Mouse (Mus musculus): ENCODE results near the gene Ncstn. TPM values are rescaled to one million over a fixed set of nuclear protein-coding genes. Genes with fewer than 3 reads are reported as not detected.

Gene Ncstn
- total RNA-seq, 4 experiments from 2014 or later = 62.4 to 69.8 (median 64.3) TPM

DNA sequence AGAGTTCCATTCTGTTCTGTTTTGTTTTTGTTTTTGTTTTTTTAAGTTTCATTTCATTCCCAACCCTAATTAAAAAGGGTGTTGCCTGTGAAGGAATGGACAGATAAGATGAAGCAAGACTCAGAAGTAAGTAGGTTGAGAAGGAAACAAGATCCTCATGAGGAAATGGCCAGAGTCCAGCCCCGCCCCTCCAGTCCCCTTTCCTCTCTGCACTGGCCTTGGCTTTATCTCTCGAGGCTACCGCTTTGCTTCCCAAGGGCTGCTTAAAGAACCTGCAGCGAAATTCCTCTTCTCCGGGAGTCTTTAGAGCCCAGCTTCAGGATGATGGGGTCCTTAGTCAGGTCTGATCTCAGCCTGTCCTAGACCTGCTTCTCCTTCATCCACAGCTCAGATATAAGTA, 4.6 kb downstream of the Ncstn start:
- DNase-seq (ENCODE audit: low spot score in 2 of 2) = no peak

DNA sequence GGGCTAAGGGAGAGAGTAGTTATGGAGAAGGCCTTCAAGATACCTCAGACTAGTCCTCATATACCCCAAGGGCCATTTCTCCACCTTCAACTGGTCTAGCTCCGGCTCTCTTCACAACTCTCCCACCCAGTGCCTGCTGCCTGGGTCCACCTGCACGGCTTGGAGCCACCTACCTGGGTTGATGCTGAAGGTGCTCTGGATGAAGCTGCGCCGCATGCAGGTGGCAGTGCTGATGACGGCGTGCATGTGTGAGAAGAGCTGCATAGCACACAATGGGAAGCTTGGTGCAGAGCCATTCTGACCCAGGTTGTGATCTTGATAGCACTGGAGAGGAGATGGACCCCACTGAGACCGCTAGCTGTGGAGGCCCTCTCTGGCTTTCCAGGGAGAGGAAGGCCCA, 10.0 kb downstream of the Ncstn start:
- no peak for DNase-seq (ENCODE audit: low spot score in 2 of 2)

DNA sequence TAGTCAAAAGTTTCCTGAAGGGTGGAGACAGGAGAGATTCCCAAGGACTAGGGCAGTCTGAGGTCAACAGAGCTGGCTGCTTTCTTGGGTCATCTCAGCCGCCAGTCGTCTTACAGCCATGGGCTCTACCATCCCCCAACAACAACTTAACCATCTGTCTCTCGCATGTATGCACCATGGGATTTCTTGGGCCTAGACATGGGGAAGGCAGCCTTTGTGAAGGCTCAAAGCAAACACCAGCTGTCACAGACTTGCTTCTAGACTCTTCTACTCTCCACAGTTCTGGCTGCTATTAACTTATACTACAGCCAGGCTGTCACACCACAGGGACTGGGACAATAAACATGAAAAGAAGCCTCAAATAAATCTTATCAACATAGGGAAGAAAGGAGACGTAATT, 11.0 kb downstream of the Ncstn start:
- no peak for DNase-seq (ENCODE audit: low spot score in 2 of 2)

DNA sequence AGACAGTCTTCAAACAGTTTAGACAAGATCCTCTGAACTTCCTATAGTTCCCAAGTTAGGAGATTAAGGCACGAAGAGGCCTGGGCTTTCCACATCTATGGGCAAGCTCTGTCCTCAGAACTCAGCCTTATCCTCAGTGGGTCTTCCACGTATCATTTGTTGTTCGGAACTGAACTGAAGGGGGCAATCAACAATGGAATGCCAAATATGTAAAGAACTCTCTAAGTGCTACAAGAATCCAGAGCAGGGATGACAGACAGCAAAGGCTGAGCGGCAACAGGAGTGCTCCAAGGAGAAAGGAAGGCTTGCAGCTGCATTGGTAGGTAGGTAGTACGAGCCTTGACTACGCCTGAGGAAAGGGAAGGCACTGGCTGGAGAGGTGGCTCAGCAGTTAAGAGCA, 12.4 kb downstream of the Ncstn start:
- DNase-seq (ENCODE audit: low spot score in 2 of 2) = no peak

DNA sequence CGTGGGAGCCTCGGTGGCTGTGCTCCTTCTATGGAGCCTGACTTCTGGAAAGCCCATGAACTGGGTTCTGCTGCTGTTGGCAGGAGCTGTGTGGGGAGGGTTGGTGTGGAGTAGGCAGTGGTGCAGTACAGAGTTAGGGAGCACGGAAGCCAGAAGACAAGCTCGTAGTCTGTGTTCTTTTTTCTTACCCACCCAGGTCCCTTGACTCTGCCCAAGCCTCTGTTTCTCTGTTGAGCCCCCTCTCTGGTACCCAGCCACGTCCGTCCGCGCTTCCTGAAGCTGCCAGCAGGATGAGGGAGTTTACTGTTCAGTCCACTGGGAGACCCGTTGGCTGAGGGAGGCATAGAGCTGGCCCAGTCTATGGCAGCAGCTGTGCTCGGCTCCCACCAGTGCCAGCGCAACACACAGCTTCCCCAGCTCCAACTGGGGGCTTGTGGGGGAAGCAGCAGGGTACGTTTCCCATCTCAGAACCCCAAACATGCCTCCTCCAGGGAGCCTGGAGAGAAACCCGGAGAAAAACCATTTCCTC, 17.9 kb downstream of the Ncstn start:
- no peak for DNase-seq (ENCODE audit: low spot score in 2 of 2)

DNA sequence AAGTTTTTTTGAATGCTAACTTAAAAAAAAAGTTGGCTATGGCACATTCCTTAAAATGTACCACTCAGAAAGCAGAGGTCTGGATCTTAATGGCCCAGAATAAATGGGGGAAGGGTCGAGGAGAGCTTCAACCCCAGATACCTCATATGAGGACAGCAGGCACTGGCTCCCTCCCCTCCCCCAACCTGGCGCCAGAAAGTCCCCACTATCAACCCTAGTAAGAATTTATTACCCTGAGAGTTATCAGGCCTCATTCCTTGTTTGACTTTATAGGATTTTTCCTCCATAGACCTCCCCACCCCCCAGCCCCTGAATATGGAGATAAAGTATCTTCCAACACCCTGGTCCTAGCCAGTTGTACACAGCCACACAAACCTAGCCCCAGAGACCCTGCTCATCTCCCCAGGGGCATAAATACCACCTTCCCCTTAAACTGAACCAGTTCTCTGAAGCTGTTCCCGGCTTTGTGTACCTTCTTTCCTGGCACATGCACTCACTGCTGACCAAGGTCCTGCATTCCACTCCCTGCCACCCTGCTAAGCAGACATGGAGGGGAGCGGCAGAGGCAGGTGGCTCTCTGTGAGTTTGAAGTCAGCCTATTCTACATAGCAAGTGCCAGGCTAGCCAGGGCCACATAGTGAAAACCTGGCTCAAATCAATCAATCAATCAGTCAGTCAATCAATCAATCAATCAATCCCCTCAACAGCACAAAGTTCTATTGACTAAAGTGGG, 19.1 kb downstream of the Ncstn start:
- no peak for DNase-seq (ENCODE audit: low spot score in 2 of 2)

DNA sequence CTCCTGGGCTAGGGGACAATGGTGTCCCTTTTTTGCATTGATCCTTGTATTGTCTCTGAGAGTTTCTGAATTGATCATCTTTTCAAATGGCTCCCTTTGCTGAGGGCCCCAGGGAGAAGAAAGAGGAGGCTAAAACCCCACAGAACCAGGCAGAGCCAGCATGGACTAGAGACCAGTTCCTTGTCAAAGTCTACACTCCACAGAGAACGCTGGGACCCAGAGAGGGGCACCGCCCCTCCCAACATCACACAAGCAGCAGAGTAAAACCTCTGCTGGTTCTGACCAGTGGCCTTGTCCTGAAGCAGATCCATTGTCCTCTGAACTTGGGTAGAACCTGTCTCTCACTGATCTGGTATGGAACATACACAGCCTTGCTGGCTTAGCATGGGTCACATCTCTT, 20.5 kb downstream of the Ncstn start:
- no peak for DNase-seq (ENCODE audit: low spot score in 2 of 2)

DNA sequence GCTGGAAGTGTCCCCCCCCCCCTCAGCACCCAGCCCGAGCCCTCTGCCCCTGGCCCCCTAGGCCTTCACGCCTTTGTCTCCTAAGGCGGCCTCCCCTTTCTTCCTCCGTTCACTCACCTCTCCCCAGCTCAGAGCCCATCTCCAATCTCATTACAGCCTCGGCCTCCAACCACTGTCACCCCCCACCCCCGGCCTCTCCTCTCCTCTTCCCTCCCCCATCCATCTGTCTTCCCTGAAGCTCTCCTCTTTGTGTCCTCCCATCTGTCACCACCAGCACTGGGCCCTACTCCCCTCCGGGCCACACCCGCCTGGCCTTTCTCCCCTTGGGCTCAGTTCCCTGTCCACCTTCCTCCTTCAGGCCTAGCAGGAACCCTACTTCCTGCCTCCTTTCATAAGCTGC, 21.4 kb downstream of the Ncstn start:
- no peak for DNase-seq (ENCODE audit: low spot score in 2 of 2)

DNA sequence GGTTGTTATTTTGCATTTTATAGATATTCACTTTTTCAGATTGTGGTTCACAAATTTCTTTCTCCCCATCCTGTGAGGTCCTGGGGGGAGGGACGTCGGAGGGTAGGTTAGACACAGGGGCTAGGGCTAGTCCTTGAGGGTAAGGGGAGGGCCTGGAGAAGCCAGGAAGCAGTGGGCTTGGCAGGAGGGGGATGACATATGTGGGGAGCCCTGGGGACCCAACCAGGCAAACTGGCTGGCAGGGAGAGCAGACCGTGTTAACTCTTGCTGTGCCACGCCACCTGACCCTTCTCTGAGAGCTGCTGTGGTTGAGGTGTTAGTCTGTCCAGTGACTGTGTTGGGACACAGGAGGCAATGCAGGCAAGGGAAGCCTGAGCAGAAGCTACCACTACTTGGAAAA, 21.9 kb downstream of the Ncstn start:
- no peak for DNase-seq (ENCODE audit: low spot score in 2 of 2)

DNA sequence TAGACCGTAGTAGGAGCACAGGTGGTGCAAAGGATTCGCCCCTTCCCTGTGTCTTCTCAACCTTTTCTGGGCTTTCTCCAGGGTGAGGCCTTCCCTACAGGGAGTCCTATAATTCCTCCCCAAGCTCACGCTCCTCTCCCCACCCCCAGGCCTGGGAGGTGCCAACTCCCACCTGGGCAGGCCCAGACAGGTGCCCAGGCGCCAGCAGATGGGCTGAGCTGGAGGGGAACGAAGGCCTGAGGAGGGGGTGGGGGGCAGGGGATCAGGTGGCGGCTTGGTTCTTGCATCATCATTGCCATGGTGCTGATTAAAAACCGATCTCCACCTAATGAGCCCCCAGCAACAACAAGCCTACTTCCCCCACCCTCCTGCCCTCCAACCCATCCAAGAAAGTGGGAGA, 23.7 kb downstream of the Ncstn start:
- DNase-seq (ENCODE audit: low spot score in 2 of 2) = no peak

DNA sequence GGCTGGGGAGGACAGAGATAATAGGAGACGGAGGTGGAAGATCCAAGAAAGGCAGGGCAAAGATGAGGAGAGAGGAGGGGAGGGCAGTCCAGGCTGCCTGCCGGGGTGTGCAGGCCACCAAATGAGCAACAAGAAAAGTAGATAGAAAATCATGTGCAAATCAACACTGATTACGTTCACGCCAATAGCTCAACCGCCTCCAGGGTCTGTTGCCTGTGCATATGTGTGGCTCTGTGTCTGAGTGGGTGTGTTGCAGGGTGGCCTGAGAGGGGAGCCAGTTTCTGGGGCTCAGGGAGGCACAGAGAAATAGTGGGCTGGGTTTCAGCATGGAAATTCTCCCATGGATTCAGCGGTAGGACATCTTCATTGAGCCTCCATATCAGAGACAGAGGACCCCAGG, 24.3 kb downstream of the Ncstn start:
- no peak for DNase-seq (ENCODE audit: low spot score in 2 of 2)

DNA sequence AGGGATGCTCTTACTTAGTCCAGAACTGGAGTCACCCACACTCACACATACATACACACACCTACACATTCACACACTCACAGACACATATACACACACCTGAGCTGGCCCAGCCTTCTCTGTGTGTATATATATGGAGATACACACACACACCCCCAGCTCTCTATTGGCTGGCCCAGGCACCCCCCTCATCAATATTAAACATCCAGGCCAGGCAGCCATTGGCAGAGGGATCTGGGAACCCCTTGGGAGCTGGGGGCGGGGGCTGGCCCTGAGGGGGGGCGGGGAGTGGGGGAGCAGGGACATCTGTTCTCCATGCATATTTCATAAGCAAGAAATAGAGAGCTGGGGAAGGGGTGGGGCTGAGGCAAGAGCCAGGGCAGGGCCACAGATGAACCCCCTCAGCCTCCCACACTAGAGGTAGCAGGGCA, 25.1 kb downstream of the Ncstn start, which contains the start of gene Nhlh1:
TSS of gene Nhlh1 (minus strand) at position 83 of the 431 bp plus-strand sequence.
- peak in 1 of 2 experiments; percentile 60 for DNase-seq (ENCODE audit: low spot score in 2 of 2)

DNA sequence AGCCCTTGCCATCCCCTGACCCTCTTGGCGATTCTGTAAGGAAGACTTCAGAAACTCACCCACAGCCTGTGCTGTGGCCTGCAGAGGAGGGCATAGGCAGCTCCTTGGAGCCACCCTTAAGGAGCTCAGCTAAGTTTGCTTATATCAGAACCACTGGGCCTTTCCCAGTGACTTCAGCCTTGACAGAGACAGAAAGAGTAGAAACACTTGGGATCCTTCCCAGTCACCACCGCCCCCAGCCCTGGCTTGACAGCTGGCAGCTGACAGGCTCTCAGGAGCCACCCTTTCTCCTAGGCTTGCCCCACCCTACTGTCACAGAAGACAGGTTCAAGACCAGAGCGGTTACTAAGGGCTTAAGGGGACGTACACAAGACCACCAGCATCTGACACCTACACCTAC, 26.3 kb downstream of the Ncstn start:
- no peak for DNase-seq (ENCODE audit: low spot score in 2 of 2)

DNA sequence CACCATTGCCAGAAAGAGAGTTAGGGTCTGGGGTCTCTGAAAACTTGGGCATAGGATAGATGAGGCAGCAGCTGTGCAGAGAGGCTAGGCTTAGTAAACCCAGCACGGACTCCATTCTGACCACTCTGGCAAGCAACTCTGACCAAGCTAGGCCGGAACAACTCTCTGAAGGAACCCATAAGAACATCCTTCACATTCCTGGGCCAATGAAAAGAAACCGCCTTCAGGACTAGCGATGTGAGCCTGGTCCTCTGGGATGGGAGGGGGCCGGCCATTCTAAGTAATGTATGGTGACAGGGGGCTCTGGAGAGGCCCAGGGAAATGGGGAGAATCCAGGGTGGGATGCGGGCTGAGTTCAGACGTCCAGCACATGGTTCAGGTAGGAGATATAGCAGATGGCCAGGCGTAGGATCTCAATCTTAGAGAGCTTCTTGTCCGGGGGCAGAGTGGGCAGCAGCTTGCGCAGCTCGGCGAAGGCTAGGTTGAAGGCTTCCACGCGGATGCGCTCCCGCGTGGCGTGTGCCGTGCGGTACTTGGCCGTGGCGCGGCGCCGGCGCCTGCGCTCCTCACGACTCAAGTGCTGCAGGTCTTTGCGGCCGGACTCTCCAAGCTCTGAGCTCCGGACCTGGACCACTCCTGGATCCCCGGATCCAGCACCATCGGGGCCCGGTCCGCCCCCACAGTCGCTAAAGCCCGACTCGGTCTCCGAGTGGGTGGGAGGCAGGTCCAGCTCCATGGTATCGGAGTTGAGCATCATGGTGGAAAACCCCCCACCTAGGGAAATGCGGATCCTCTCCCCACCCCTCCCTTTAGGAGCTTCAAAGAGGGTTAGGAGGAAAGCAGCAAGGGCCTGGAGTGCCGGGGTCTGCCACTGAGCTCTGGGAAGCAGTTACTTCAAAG, 28.8 kb downstream of the Ncstn start:
- DNase-seq (ENCODE audit: low spot score in 2 of 2) = peak in 1 of 2 experiments; percentile 37

DNA sequence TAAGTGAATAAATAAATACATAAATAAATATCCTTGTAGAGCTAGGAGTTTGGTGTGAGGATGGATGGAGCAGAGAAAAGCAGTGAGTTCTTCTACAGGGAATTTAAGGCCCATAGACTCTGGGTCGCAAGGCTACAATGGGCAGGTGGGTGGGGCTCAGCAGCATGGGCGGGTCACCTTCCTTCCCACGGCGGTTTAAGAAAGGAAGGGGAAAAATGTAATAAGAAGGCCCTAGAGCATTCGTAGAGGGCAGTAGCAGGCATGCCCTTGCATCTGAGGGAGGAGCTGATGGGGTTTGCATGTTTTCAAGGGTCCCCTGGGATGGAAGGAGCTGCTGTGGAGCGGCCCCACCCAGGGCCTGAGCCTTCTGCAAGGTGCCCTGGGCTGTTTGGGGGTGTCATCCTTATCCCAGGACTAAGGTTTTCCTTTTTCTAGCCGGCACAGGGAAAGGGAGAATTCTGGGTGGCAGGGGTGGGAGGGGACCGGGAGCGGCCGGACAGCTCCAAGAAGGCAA, 29.8 kb downstream of the Ncstn start:
- no peak for DNase-seq (ENCODE audit: low spot score in 2 of 2)

DNA sequence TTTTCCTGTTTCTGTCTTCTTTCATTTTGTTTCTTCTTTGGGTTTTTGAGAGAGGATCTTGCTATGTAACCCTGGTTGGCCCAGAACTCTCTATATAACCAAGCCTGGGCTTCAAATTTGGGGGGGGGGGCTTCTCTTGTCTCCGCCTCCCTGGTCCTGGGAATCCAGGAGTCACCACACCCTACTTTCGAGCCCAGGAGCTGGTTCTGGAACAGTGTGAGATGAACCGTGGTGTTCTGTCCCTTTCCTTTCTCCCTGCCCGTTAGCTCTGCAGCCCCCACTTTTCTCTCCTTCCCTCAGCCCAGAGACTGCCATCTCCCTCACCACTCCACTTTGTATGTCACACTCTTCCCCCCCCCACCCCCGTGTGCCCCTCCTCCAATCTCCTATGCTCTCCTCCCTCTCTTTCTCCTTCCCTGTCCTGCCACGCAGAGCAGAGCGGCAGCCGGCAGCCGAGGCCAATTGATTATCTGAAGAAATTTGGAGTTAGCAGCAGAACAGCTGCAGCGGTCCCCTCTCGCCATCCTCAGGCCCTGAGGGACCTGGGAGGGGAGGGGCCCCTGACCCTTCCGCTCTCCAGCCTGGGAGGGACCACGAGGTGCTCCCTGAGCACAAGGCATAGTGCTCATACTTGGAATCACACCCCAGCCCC, 33.3 kb downstream of the Ncstn start:
- DNase-seq (ENCODE audit: low spot score in 2 of 2) = no peak

DNA sequence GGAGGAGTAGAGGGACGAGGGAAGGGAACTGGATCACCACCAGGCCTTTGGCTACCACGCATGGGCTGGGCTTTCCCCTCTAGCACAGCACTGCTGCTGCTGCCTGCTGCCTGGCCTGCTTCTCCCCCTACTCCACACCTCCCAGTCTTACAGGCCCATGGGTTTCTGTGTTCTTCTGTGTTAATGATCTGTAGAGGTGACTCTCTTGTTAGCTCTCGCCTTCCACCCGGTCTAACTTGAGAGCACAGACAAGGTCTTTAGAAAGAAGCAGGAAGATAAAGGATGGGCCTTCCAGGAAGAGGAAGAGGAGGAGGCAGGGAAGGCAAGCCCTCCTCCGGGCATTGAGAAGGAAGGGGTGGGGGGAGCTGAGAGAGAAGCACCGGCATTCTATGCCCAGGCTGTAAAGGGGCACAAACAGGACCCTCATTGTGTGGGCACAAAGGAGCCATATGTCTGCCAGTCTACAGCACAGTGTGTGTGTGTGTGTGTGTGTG, 34.3 kb downstream of the Ncstn start:
- no peak for DNase-seq (ENCODE audit: low spot score in 2 of 2)

DNA sequence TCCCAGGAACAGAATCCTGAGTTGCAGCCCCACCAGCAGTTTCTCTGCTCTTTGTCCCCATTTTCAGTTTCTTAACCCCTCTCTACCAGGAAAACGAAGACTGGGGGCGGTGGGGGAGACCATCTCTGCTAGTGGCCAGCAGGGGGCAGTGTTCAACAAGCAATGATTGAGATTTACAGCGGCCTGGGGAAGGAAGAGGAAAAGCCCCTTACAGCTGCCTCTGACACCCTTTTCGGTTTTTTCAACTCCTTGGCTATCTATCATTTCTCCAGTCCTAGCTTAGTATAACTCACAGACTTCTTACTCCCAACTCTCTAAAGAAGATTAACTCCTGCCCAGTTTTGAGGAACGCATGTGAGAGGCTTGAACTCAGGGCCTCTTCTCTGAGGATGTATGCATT, 35.7 kb downstream of the Ncstn start:
- peak in 1 of 2 experiments; percentile 50 for DNase-seq (ENCODE audit: low spot score in 2 of 2)

DNA sequence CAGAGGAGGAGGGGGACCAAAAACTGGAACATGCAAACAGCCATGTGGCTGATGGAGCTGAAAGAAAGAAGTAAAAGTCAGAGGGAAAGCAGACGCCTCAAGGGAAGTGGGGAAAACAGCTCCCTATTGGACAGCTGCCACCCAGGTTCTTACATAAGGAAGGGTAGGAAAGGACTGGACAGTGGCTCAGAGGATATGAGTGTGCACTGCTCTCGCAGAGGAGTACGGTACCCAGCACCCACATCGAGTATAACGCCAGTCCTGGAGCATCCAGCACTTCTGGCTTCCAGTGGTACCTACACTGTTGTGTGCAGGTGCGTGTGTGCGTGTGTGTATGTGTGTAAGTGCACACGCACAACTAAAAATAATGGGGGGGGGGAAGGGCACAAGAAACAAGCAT, 36.2 kb downstream of the Ncstn start:
- DNase-seq (ENCODE audit: low spot score in 2 of 2) = no peak

DNA sequence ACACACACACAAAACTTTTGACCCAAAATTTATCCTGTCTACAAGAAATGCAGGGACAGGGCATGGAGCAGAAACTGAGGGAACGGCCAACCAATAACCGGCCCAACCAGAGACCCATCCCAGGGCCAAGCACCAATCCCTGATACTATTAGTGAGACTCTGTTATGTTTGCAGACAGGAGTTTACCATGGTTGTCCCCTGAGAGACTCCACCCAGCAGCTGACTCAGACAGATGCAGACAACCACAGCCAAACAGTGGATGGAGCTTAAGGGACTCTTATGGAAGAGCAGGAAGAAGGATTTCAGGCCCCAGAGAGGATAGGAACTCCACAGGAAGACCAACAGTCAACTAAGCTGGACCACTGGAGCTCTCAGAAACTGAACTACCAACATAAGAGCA, 52.7 kb downstream of the Ncstn start:
- no peak for DNase-seq (ENCODE audit: low spot score in 2 of 2)

Data from left cerebral cortex, adult 8-10 months (tissue).